Mouse (Mus musculus) adrenal gland (tissue): ENCODE measurements around the gene Alg1.
"Not testable (repeated sequence)": the region's sequence is repeated elsewhere in the genome, so short reads cannot be mapped to it uniquely, and the experiment has no call there.

Source experiments
- intact Hi-C: fragments of 180-260 bp; cut with DNase I; formaldehyde crosslinking; loops from one replicate; pipeline ENCODE4 v1.15.1; 2025
- long read RNA-seq, 2 experiments: library from polyadenylated mRNA; unstranded; transcript quantifications; one replicate each; pipeline ENCODE4 v2.0.0; 2020; ENCODE audit warnings: borderline replicate concordance in 1 of 2; ENCODE audit not compliant: insufficient replicate concordance in 1 of 2

Alg1 gene
- long read RNA-seq, experiment 1, transcript Alg1-202 (13 exons, 1,755 nt) = major isoform, 22 of 27 reads
- long read RNA-seq, experiment 1, partial matches to known transcripts = 2 of 27 reads
- long read RNA-seq, experiment 1, other reads (novel, unspliced or antisense) = 3 of 27 reads
- long read RNA-seq, experiment 2, transcript Alg1-202 (13 exons, 1,755 nt) = major isoform, 22 of 26 reads
- long read RNA-seq, experiment 2, partial matches to known transcripts = 2 of 26 reads
- long read RNA-seq, experiment 2, other reads (novel, unspliced or antisense) = 2 of 26 reads

GRCm38 (mm10) chr16:5233418-5234313 is at the start of gene Alg1:
Gene Alg1, plus strand, starts transcription at chr16:5233621.
- intact Hi-C loops = no loop called here

DNA sequence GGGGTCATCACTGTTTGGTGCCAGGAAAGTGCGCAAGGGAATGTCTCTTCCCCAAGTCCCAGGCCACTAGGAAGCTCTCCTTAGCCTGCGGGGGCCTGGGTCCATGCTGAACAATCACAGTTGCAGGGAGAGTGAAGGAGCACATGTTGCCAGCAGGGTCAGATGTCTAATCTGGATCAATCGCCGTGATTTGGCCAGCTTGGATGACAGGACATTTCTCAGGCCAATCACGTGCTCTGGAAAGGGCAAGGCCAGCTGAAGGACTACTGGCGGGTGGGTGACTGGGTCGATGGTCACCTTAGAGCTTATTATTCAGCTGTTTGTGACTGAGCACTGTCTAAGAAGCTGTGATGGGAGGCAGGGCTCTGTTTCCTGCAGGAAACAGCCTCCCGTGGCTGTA is 49.3 kb upstream of the Alg1 start:
- intact Hi-C loops = no loop called here

GRCm38 (mm10) chr16:5184956-5185355 is 48.5 kb upstream of the Alg1 start:
- intact Hi-C loops = no loop called here

GRCm38 (mm10) chr16:5185691-5186090 is 47.7 kb upstream of the Alg1 start:
- intact Hi-C loops = no loop called here

GRCm38 (mm10) chr16:5186234-5186633 is 47.2 kb upstream of the Alg1 start:
- intact Hi-C loops = no loop called here

- intact Hi-C loops = loop anchor here (5.0 kb wide), 1 partner anchor 48 kb away; the partner anchor contains the start of gene Sec14l5
Observed at GRCm38 (mm10) chr16:5195080-5195479, 38.3 kb upstream of the Alg1 start.

DNA sequence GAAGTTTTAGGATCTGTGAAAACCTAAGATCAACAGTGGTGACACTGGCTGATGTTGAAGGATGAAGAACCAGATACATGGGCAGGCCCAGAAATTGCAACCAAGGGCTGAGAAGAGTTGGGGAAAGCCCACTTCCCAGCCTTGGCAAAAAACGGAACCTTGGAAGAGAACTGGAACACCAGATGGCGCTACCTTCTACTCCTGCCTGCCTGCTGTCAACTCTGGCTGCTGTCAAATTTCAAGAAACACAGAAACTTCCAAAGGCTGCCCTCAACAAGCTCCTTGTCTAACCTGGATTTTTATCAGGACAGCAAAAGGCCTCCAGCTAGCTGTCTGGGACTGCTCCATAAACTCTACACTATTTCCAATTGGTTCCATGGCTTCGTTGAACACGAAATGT is 30.7 kb upstream of the Alg1 start:
- intact Hi-C loops = loop anchor here (1.0 kb wide), 1 partner anchor 42 kb away; no protein-coding TSS in a partner anchor

DNA sequence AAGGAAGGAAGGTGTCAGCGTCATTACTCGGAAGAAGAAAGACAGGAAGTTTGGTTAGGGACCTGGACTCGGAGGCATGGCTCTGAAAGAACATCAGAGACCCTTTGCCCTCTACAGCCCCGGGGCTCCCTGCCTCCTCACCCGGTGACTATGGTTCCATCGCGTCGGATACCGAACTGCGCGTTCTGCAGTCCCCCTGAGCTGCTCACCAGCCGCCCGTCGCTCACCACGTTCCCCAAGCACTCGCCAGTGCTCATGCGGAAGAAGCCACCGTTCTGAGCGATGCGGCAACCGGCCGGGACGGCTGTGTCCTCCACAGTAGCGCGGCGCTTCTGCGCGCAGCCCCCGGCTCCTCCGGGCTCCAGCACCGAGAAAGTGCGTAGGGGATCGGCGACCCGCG is 30.2 kb upstream of the Alg1 start:
- intact Hi-C loops = loop anchor here (1.0 kb wide), 1 partner anchor 41 kb away; no protein-coding TSS in a partner anchor

GRCm38 (mm10) chr16:5203668-5204433 is 29.6 kb upstream of the Alg1 start, which contains the start of gene Nagpa:
Gene Nagpa, minus strand, starts transcription at chr16:5204012.
- intact Hi-C loops = loop anchor here (1.0 kb wide), 1 partner anchor 40 kb away; no protein-coding TSS in a partner anchor

GRCm38 (mm10) chr16:5205431-5205970 is 27.9 kb upstream of the Alg1 start:
- intact Hi-C loops = no loop called here

DNA sequence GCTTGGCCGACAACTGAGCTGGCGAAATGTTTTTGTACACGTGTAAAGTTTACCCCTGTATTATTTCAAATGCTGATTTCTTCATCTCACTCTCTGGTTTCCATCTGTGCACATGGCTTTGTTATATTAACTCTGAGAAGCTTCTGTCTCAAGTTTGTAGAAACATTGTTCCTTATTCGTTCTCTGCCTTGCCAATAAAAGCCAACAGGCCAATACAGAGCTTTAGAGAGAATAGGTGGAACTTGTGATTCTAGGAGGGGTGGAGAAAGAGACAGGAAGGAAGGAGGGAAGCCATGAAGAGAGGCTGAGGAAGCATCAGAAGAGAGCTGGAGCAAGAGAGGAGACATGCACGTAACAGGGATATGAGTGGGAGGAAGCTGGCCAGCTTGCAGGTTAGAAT is 27.4 kb upstream of the Alg1 start:
- intact Hi-C loops = no loop called here

DNA sequence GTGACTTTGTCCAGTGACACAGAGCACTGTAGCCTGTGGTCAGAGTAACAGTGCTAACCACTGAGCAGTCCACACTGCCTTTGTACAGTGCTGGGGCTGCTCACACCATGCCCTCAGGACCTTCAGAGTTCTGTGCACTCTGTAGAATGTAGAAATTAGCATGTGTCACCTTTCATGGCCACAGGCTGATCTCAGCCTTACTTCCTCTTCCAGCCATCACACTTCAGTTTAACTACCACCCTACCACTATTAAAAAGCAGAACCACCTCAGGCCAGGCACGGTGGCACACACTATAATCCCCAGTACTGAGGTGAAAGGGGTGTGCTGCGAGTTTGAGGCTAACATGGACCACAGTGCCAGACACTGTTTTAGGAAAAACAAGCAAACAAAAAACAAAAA is 23.1 kb upstream of the Alg1 start:
- intact Hi-C loops = no loop called here

- intact Hi-C loops = no loop called here
Observed at GRCm38 (mm10) chr16:5212150-5212549, 21.3 kb upstream of the Alg1 start.

GRCm38 (mm10) chr16:5214126-5214525 is 19.3 kb upstream of the Alg1 start:
- intact Hi-C loops = no loop called here

DNA sequence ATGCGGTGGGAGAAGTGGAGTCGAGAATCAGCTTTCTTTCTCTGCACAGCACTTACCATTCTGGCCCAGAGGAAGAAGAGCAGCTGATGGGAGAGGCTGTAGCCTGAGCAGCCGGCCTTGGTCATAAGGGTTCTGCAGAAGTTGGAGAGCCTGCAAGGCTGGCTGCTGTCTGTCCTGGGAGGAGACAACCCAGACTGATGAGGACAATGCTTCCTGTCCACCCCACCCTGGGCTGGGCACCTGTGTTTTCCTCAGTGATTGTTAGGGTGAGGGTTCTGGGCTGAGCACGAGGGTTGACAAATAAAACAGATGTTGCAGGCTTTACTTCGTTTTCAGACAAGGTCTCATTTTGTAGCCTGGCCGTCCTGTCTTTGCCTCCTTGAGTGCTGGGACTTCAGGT is 16.7 kb upstream of the Alg1 start:
- intact Hi-C loops = no loop called here

DNA sequence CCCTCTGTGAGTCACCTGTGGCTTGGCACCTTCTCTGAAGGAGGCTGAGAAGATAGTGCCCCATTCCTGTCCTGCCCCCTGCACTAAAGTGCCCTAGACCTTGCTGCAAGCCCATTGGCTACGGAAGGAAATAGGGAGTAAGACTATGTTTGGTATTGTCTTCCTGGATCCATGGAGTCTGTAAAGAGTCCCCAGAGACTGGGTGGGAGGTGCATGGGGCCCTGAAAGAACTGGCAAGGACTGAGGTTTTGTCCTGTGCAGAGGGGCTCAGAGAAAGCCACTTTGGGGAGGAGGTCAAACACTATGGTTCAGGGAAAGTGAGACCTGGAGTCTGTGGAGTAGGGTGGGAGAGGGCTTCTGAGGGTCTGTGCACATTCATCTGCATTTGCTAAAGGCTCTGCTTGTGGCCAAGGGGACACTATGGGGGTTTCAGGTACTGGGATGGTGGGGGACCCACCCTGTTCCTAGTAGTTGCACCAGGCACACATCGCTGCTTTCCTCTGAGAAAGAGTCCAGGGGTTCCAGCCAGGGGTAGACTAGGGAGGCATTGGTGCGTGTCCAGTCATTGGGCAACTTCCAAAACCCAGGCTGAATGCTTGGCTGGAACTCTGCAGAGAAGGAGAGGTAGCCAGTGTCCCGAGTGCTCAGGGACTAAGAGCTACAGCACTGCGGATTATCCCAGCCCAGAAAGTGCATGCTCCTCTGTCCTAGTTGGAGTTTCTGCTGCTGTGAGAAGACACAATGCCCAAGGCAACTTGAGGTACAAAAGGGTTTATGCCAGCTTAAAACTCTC is 15.9 kb upstream of the Alg1 start:
- intact Hi-C loops = no loop called here

DNA sequence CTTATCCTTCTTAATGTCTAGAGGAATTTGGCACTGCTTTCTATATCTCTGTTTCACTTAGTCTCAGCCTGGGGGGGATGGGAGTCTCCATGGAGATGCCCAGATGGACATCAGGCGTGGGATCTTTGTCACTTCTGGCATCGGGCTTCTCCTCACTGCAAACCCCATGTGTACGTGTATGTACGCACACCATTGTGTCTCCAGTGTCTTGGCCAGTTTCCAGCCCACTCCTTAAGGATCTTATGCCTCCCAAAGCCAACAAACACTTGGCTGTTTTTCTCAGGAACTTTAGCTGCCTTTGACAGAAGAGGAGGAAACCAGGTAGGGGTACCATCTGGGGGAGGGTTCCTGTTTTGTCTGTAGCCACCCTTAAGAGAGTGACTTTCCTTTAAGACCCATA is 12.0 kb upstream of the Alg1 start:
- intact Hi-C loops = no loop called here

- intact Hi-C loops = no loop called here
Observed at GRCm38 (mm10) chr16:5222140-5222539, 11.3 kb upstream of the Alg1 start, which contains the start of gene AU021092. Gene AU021092, minus strand, starts transcription at chr16:5222299.

DNA sequence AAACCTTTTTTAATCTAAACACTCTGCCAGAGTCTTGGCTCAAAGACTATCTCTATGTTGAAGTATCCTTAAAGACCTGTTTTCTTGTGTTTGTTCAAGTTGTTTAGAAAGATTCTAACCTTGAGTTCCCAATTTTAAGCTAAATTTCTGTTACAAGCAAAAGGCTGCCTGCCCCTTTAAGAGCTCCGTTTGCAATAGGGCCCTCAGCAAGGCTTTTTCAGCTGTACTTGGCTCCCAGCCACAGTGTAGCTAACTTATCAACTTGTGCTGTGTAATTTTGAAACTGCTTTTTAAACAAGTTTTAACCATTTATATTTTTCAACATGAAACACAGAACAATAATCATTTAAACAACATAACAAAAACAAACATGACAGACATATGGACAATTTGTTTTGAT is 6.9 kb upstream of the Alg1 start:
- intact Hi-C loops = not testable (repeated sequence)

GRCm38 (mm10) chr16:5227501-5227900 is 5.9 kb upstream of the Alg1 start:
- intact Hi-C loops = not testable (repeated sequence)
